Mouse (Mus musculus): ENCODE measurements around the gene Fbh1. TPM values are rescaled to one million over a fixed set of nuclear protein-coding genes. Genes with fewer than 3 reads are reported as not detected.

The Fbh1 gene
- 88.4 TPM for polyA plus RNA-seq (2017; shearing (Covaris generic))

GRCm38 (mm10) chr2:11777091-11778068, at the start of gene Fbh1, which contains the start of gene Ankrd16:
Fbh1 (minus strand) TSS chr2:11777582.
Ankrd16 (plus strand) TSS chr2:11777876.

DNA sequence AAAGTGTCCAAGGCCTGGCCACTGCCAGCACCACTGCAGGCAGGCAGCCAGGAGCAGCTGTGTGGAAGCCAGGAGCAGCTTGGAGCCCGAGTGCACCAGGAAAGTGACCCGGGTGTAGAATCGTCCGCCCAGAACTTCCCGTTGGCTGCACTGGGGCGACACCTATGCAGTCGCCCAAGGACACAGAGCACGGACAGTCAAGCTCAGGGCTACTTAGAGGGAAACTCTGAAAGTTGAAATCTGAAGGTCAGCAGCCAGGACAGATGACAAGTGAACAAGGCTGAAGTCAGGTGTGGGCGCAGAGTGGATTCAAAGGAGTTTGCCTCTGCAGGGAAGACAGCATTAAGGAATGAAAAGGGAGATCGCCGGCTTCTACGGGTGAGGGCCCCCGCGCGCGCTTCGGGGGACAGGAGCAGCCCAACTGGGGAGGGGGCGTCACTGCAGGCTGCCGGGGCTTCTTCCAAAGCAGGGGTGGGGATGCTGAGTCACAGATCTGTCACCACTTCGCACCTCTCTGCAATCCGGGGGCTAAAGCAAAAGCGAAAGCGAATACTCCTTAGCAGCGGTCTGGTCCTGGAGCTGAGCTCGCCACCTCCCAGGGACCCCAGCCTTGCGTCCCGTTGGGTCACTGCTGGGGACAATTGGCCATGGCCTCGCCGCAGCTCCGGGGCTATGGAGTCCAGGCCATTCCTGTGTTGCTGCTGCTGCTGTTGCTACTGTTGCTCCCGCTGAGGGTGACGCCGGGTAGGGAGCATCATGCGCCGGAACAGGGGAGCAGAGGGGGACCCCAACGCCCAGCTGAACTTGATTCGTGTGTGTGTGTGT, 72.0 kb downstream of the Fbh1 start, which contains the start of gene Il15ra:
Gene Il15ra, plus strand, starts transcription at position 90 of the 825 bp plus-strand sequence.

Other genes with a start within 250 kb of the Fbh1 start
- gene Pfkfb3, start 223.5 kb downstream of the Fbh1 start, polyA plus RNA-seq (2017; shearing (Covaris generic)): 14.7 TPM
- gene Rbm17, start 173.4 kb downstream of the Fbh1 start, polyA plus RNA-seq (2017; shearing (Covaris generic)): 28.8 TPM
- not detected for gene Gm17490, start 151.3 kb downstream of the Fbh1 start, polyA plus RNA-seq (2017; shearing (Covaris generic))
- gene Il2ra, start 134.8 kb downstream of the Fbh1 start, polyA plus RNA-seq (2017; shearing (Covaris generic)): 403 TPM
- gene Il15ra, start 72.3 kb downstream of the Fbh1 start, polyA plus RNA-seq (2017; shearing (Covaris generic)): 33.9 TPM
- 88.1 TPM for gene Ankrd16, start 294 bp upstream of the Fbh1 start, polyA plus RNA-seq (2017; shearing (Covaris generic))

Measured in CD4-positive, CD25-positive, alpha-beta regulatory T cell, adult 9 weeks (primary cell).